Comparison of ENCODE assay signal across 16 mouse cellular contexts in the genomic region with DNA sequence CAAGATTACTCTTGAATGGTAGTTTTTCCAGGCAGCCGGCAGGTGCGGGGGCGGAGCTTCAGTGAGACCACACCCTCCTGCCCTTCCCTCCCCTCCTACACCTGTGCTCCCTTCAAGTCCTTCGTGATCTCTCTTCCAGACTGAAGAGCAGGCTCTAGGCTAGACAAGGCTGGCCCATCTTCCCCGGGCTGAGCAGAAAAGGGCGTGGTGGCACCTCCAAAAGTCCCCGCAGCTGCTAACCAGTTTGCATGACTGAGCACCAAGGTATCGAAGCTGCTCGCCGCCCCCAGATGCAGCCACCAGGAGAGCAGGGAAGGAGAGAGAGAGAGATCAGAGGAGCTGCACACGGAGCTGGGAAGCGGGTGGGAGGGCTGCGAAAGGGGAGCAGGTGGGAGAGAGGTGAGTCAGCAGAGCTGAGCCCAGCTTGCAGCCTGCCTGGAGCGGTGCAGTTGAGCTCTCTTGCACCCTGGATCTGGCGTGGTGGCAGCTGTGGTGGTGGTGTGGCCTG. TPM values are rescaled to one million over a fixed set of nuclear protein-coding genes. Genes with fewer than 3 reads are reported as not detected.
DNase-seq lines count a peak whose midpoint lies in the region; ATAC-seq lines count a peak whose summit lies in the region.
"Had no signal": no experiment of that assay in that cellular context is flagged by ENCODE, and none has a peak within 500 bp of the region (broad histone marks: within the 10 kb centered on the region; RNA-seq: fewer than 3 reads in every experiment).

No protein-coding gene starts in this region.

- H3K27me3 ChIP-seq in kidney, embryonic 16.5 days (ENCODE audit: insufficient read depth, low read length), result no peaks in the 10 kb centered on the region
- peaks cover 38% of the 10 kb centered on the region for H3K27me3 ChIP-seq in embryonic facial prominence, embryonic 13.5 days
- H3K27me3 ChIP-seq in midbrain, embryonic 16.5 days (ENCODE audit: control insufficient read depth, insufficient read depth, low read depth, low read length), result no peaks in the 10 kb centered on the region

- H3K9ac ChIP-seq in kidney, embryonic 16.5 days (replicated peaks; ENCODE audit: low read length), result no peak overlapping the region
- H3K9ac ChIP-seq in embryonic facial prominence, embryonic 13.5 days, result no peak overlapping the region
- no peak overlapping the region for H3K9ac ChIP-seq in midbrain, embryonic 16.5 days (ENCODE audit: low read depth, low read length)
- H3K9ac ChIP-seq: embryonic facial prominence, embryonic 12.5 days; liver, embryonic 13.5 days had no signal

- WGBS in kidney, embryonic 16.5 days, result 5% methylated on average over 15 of the region's 15 CpGs
- 8% methylated on average over 15 of the region's 15 CpGs for WGBS in embryonic facial prominence, embryonic 13.5 days
- 18% methylated on average over 15 of the region's 15 CpGs for WGBS in midbrain, embryonic 16.5 days

- H3K27ac ChIP-seq in kidney, embryonic 16.5 days (ENCODE audit: low read length), result no peak overlapping the region
- H3K27ac ChIP-seq in embryonic facial prominence, embryonic 13.5 days, result no peak overlapping the region
- H3K27ac ChIP-seq in midbrain, embryonic 16.5 days (ENCODE audit: low read length), result no peak overlapping the region
- H3K27ac ChIP-seq: embryonic facial prominence, embryonic 12.5 days; layer of hippocampus, adult 2 months; liver, embryonic 13.5 days had no signal

- no peaks in the 10 kb centered on the region for H3K4me1 ChIP-seq in kidney, embryonic 16.5 days (ENCODE audit: insufficient read depth, low read length)
- H3K4me1 ChIP-seq in embryonic facial prominence, embryonic 13.5 days, result no peaks in the 10 kb centered on the region
- no peaks in the 10 kb centered on the region for H3K4me1 ChIP-seq in midbrain, embryonic 16.5 days (ENCODE audit: control insufficient read depth, insufficient read depth, low read length)
- H3K4me1 ChIP-seq: liver, embryonic 13.5 days had no signal

- no peaks in the 10 kb centered on the region for H3K36me3 ChIP-seq in kidney, embryonic 16.5 days (ENCODE audit: insufficient read depth, low read length)
- no peaks in the 10 kb centered on the region for H3K36me3 ChIP-seq in embryonic facial prominence, embryonic 13.5 days
- H3K36me3 ChIP-seq in midbrain, embryonic 16.5 days (ENCODE audit: control insufficient read depth, insufficient read depth, low read length), result no peaks in the 10 kb centered on the region
- H3K36me3 ChIP-seq: embryonic facial prominence, embryonic 12.5 days; G1E; liver, embryonic 13.5 days had no signal

- peak; percentile 57; the same call in 1 of the 2 replicates for ATAC-seq in kidney, embryonic 16.5 days (ENCODE audit: low FRiP score, low TSS enrichment)
- ATAC-seq in embryonic facial prominence, embryonic 13.5 days (ENCODE audit: insufficient number of reproducible peaks, insufficient read depth, low FRiP score, low TSS enrichment, low read depth), result no peak
- ATAC-seq in midbrain, embryonic 16.5 days, result no peak

- 0 out of 2 replicates have a peak overlapping the region, but pooled peaks have one; percentile 5 for H3K4me3 ChIP-seq in kidney, embryonic 16.5 days (ENCODE audit: low read length)
- H3K4me3 ChIP-seq in embryonic facial prominence, embryonic 13.5 days, result no peak overlapping the region
- H3K4me3 ChIP-seq in midbrain, embryonic 16.5 days (ENCODE audit: low read depth, low read length), result no peak overlapping the region
- H3K4me3 ChIP-seq: embryonic facial prominence, embryonic 12.5 days; layer of hippocampus, adult 2 months; liver, embryonic 13.5 days had no signal

- H3K4me2 ChIP-seq in kidney, embryonic 16.5 days (replicated peaks; ENCODE audit: low read depth, low read length), result peak overlapping the region; percentile 35
- H3K4me2 ChIP-seq in embryonic facial prominence, embryonic 13.5 days, result 0 out of 2 replicates have a peak overlapping the region, but pooled peaks have one; percentile 16
- H3K4me2 ChIP-seq in midbrain, embryonic 16.5 days (ENCODE audit: low read length), result no peak overlapping the region
- H3K4me2 ChIP-seq: embryonic facial prominence, embryonic 12.5 days; liver, embryonic 13.5 days had no signal

- H3K9me3 ChIP-seq in kidney, embryonic 16.5 days (ENCODE audit: low read length), result no peaks in the 10 kb centered on the region
- no peaks in the 10 kb centered on the region for H3K9me3 ChIP-seq in embryonic facial prominence, embryonic 13.5 days
- no peaks in the 10 kb centered on the region for H3K9me3 ChIP-seq in midbrain, embryonic 16.5 days (replicated peaks; ENCODE audit: control insufficient read depth, low read length, poor library complexity, severe bottlenecking)
- H3K9me3 ChIP-seq: embryonic facial prominence, embryonic 12.5 days; G1E; liver, embryonic 13.5 days had no signal

- DNase-seq in kidney, adult 8-10 months, result no peak
- peak; percentile 65 for DNase-seq in ES-CJ7 (ENCODE audit: low read depth, low spot score)
- DNase-seq in lung, postnatal 14 days, result peak; percentile 19
- no peak for DNase-seq in spleen, adult 12 weeks (ENCODE audit: low spot score)
- DNase-seq in gastrocnemius, adult 18-20 months (ENCODE audit: low spot score), result no peak
- DNase-seq: adrenal gland, adult 8-10 months; cerebellum, adult 18-20 months; liver, embryonic 13.5 days; thymus, adult 18-20 months had no signal

RNA-seq across cellular contexts. Expression of a gene that starts 23.8 kb away (rescaled TPM):
- 0.16 TPM in 1 of 2 replicates, not detected in the other for polyA plus RNA-seq in kidney, embryonic 16.5 days (2015; fragmentation: Nextera tagmentation; extraction: Ambion mirVana)
- not detected in 2 replicates for polyA plus RNA-seq in embryonic facial prominence, embryonic 13.5 days (2015; fragmentation: Nextera tagmentation; extraction: Ambion mirVana)
- not detected in 2 replicates for polyA plus RNA-seq in midbrain, embryonic 16.5 days (2015; fragmentation: Nextera tagmentation; extraction: Ambion mirVana)
- total RNA-seq in gastrocnemius, adult 18-20 months (2021), result not detected
- total RNA-seq: heart, postnatal 25 days had no signal
- polyA plus RNA-seq: embryonic facial prominence, embryonic 12.5 days; G1E; liver, embryonic 13.5 days had no signal

RNA-seq across cellular contexts. Expression of a gene that starts 25.9 kb away (rescaled TPM):
- 66.0 and 71.5 TPM in 2 replicates for polyA plus RNA-seq in kidney, embryonic 16.5 days (2015; fragmentation: Nextera tagmentation; extraction: Ambion mirVana)
- 100 and 112 TPM in 2 replicates for polyA plus RNA-seq in embryonic facial prominence, embryonic 13.5 days (2015; fragmentation: Nextera tagmentation; extraction: Ambion mirVana)
- 193 and 218 TPM in 2 replicates for polyA plus RNA-seq in midbrain, embryonic 16.5 days (2015; fragmentation: Nextera tagmentation; extraction: Ambion mirVana)
- 10 to 100 TPM; 45.4 to 48.0 TPM for total RNA-seq in gastrocnemius, adult 18-20 months (2021)
- polyA plus RNA-seq: G1E had no signal

RNA-seq across cellular contexts. Expression of a gene that starts 35.0 kb away (rescaled TPM):
- polyA plus RNA-seq in kidney, embryonic 16.5 days (2015; fragmentation: Nextera tagmentation; extraction: Ambion mirVana), result 66.2 and 72.9 TPM in 2 replicates
- polyA plus RNA-seq in embryonic facial prominence, embryonic 13.5 days (2015; fragmentation: Nextera tagmentation; extraction: Ambion mirVana), result 89.9 and 99.5 TPM in 2 replicates
- 7.5 and 9.3 TPM in 2 replicates for polyA plus RNA-seq in midbrain, embryonic 16.5 days (2015; fragmentation: Nextera tagmentation; extraction: Ambion mirVana)
- 1 to 10 TPM; 1.3 to 2.0 TPM for total RNA-seq in gastrocnemius, adult 18-20 months (2021)
- polyA plus RNA-seq: G1E had no signal

Comparison
In these comparisons a context has a peak if more than half of its experiments do, and no peak if none do; other contexts are left out.
1. DNase-seq: peak in ES-CJ7 (single experiment) and lung, postnatal 14 days (single experiment); none in kidney, adult 8-10 months (0 of 2), spleen, adult 12 weeks (single experiment) and gastrocnemius, adult 18-20 months (single experiment).